Mouse (Mus musculus) adipocyte (in vitro differentiated cells): ENCODE measurements at regions not wholly inside any gene's neighbourhood (a gene's known extent, or its start where the extent isn't known, plus 50 kb on each side); places are given as distances from the start of the nearest gene placed in this dataset.
A peak's percentile ranks its signal among the peaks of the same experiment; 100 is the strongest.

Experiments used
- DNase-seq: peaks from one replicate; pipeline ENCODE4 v3.0.0-alpha.2; 2016; ENCODE audit warnings: low spot score

GRCm38 (mm10) chrX:147616374-147616773 is 62.5 kb upstream of the Lrch2 start:
- no peak for DNase-seq

- peak; percentile 65 for DNase-seq
Measured at GRCm38 (mm10) chrX:147608660-147609059, 54.8 kb upstream of the Lrch2 start.
